Mouse (Mus musculus) neural tube, embryonic 15.5 days (tissue): ENCODE measurements around the gene Gm26558. TPM values are rescaled to one million over a fixed set of nuclear protein-coding genes. Genes with fewer than 3 reads are reported as not detected.

ENCODE experiments used
- ATAC-seq: fragments of 200-750 bp; cut with Nextera tagmentation; 2 replicates; pipeline ENCODE4 v1.8.0; 2017; ENCODE audit warnings: mild to moderate bottlenecking, moderate TSS enrichment, moderate library complexity; ENCODE audit not compliant: low FRiP score
- H3K27ac ChIP-seq: fragments of 300-500 bp; sonication (generic); replicated peaks from 2 replicates; pipeline ENCODE4 v1.5.1; 2015; ENCODE audit warnings: mild to moderate bottlenecking, inconsistent platforms
- H3K27me3 ChIP-seq: fragments of 300-500 bp; sonication (generic); replicated peaks from 2 replicates; pipeline ENCODE4 v1.6.1; 2015; ENCODE audit warnings: inconsistent platforms
- H3K36me3 ChIP-seq: fragments of 300-500 bp; sonication (generic); 2 replicates; pipeline ENCODE4 v1.6.1; 2015; ENCODE audit warnings: inconsistent platforms
- H3K4me1 ChIP-seq: fragments of 300-500 bp; sonication (generic); 2 replicates; pipeline ENCODE4 v1.6.1; 2015; ENCODE audit warnings: inconsistent platforms
- H3K4me2 ChIP-seq: fragments of 300-500 bp; sonication (generic); 2 replicates; pipeline ENCODE4 v1.6.1; 2015; ENCODE audit warnings: inconsistent platforms, mild to moderate bottlenecking, moderate library complexity
- H3K4me3 ChIP-seq: fragments of 300-500 bp; sonication (generic); replicated peaks from 2 replicates; pipeline ENCODE4 v1.5.1; 2015; ENCODE audit warnings: mild to moderate bottlenecking, inconsistent platforms
- H3K9ac ChIP-seq: fragments of 300-500 bp; sonication (generic); replicated peaks from 2 replicates; pipeline ENCODE4 v1.6.1; 2015; ENCODE audit warnings: mild to moderate bottlenecking, inconsistent platforms
- H3K9me3 ChIP-seq: fragments of 300-500 bp; sonication (generic); replicated peaks from 2 replicates; pipeline ENCODE4 v1.6.1; 2016; ENCODE audit warnings: inconsistent platforms
- WGBS: fragments of 180-500 bp; shearing (Covaris S2); methylation state at CpG from one replicate; pipeline ENCODE4 v1.1.7; 2015; ENCODE audit warnings: mixed read lengths; 5-methylcytosine and 5-hydroxymethylcytosine counted together
- polyA plus RNA-seq: library from polyadenylated mRNA; unstranded; fragments of >200 nt; fragmentation: Nextera tagmentation; extraction: Ambion mirVana; gene quantifications from 2 replicates; pipeline ENCODE4 v1.2.1, GENCODE M21; 2015

Gm26558 gene
- polyA plus RNA-seq, 1 experiment from 2014 or later: 4.5 TPM

DNA sequence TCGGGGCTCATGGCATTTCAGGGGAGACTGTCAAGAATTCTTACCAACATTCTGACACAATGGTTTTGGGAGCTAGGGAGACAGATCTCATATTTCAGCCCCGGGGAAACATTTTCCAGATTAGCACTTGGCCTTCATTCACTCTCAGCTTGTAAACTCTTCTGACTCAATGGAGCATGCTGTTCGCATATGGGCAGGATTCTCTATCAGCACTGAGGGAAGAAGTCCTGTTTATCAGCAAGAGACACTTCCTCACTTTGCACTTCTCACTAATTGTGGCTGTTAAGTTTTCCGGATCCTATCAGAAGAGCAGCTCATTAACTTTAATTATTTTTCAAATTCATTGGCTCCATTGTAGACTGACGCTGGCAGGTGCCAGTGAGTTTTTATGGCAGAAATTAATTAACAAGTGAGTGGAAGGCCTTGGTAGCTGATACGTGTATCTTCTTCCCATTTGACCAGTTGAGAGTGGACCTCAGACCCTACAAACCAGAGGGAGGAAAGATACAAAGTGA lies 16.6 kb downstream of the Gm26558 start:
- peaks cover 22% of the 10 kb centered on the region for H3K4me1 ChIP-seq
- no peaks in the 10 kb centered on the region for H3K9me3 ChIP-seq
- WGBS: 49% methylated on average over 6 of the region's 6 CpGs
- H3K4me2 ChIP-seq: no peak overlapping the region
- ATAC-seq: peak; percentile 70
- no peaks in the 10 kb centered on the region for H3K27me3 ChIP-seq
- H3K9ac ChIP-seq: no peak overlapping the region
- no peak overlapping the region; the same call in 1 of the 2 replicates for H3K27ac ChIP-seq
- H3K4me3 ChIP-seq: no peak overlapping the region
- H3K36me3 ChIP-seq: no peaks in the 10 kb centered on the region

DNA sequence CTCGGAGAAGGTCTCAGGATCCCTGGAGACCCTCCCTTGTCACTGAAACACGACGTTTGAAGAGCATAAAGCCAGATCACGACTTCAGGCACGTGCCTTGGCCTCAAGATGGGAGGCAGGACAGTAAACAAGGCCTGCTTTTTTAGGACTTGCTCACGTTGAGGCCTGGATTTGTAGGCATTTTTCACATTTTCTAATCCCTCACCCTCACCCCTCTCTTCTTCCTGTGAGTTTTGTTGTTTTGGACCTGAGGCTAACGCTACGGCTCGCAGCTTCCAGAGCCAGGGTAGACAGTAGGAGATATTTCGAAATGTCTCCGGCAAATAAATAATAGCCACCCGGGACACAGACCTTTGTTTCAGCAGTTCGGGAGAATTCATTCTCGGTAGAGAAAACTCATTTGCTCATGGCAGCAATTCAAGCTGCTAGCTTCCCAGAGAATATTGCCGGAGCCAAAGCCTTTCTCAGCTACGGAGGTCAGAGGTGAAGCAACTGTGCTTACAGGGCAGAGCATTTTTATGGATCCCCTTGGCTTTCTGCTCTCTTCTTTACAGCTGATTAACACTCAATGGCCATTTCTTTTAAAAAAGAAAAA lies 18.8 kb downstream of the Gm26558 start:
- no peaks in the 10 kb centered on the region for H3K36me3 ChIP-seq
- H3K27ac ChIP-seq: peak overlapping the region; percentile 60
- H3K4me2 ChIP-seq: 0 out of 2 replicates have a peak overlapping the region, but pooled peaks have one; percentile 13
- no peaks in the 10 kb centered on the region for H3K9me3 ChIP-seq
- 17% methylated on average over 16 of the region's 16 CpGs for WGBS
- H3K27me3 ChIP-seq: no peaks in the 10 kb centered on the region
- no peak overlapping the region for H3K9ac ChIP-seq
- no peak overlapping the region for H3K4me3 ChIP-seq
- peak; percentile 33; the same call in 1 of the 2 replicates for ATAC-seq
- H3K4me1 ChIP-seq: peaks cover 22% of the 10 kb centered on the region

DNA sequence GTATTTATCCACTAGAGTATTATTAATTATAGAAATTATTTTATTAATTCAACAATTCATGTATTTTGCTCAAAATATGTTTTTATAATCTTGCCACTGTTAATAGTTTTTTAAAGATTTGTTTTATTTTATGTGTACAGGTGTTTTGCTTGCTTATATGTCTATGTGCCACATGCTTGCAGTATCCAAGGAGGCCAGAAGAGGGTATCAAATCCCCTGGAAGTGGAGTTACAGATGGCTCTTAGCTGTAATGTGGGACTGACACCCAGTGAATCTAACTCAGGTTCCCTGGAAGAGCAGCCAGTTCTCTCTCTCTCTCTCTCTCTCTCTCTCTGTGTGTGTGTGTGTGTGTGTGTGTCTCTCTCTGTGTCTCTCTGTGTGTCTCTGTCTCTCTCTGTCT lies 20.9 kb downstream of the Gm26558 start:
- no peak overlapping the region for H3K4me3 ChIP-seq

DNA sequence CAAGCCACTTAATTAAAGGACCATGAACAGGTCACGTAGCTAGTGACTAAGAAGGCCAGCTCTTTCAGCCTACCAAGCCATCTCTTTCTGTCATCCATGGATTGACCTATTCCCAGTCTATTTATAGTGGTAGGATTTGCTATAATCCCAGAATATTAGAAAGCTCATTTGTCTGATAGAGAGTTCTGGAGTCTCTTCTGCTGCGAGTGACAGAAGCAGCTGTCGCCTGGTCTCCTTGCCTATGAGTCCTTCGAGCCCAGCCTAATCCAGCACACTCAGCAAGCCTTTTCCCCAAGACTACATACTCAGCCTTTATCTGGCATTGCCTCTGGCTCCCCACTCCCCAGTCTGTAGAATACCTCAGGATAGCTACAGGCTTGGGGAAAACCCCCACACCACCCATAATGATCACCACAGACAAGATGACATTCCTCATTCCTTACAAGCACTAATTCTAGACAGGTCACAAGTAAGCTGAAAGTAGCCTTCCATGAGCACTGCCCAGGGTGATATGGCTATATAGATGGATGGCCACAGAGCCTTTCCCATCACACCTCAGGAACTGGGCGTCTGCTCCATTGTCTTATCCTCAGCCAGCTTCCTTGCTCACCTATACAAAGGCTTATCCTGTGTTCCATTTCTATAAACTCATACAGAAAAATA lies 27.7 kb downstream of the Gm26558 start:
- no peaks in the 10 kb centered on the region for H3K36me3 ChIP-seq
- 88% methylated on average over 5 of the region's 5 CpGs for WGBS
- H3K4me2 ChIP-seq: no peak overlapping the region

More for the DNA sequence above, 20.9 kb downstream of the Gm26558 start:
- Histone ChIP-seq H3K27ac (no peak overlapping the region), H3K27me3 (no peaks in the 10 kb centered on the region), H3K9me3 (no peaks in the 10 kb centered on the region), H3K4me1 (peaks cover 22% of the 10 kb centered on the region), H3K36me3 (no peaks in the 10 kb centered on the region), H3K4me2 (no peak overlapping the region), H3K9ac (no peak overlapping the region)
- no peak for ATAC-seq

DNA sequence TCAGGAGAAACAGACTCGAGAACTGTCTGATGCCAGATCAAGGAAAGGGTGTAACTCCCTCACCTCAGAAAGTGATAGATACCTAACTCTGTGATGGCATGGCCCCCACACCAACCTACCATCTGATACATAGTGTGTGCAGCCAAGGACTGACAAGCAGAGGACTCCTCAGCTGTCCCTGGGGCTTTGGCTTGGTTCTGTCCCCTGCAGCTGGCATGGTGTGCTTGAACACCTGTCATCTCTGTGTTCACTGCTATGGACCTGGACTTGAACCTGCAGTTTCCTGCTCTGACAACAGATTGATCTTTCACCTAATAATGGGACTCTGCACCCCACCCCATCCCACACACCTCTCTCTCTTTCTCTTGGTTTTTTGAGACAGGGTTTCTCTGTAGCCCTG lies 29.5 kb downstream of the Gm26558 start:
- 86% methylated on average over 1 of the region's 1 CpGs for WGBS
- no peak overlapping the region for H3K27ac ChIP-seq
- H3K9ac ChIP-seq: no peak overlapping the region
- peaks cover 22% of the 10 kb centered on the region for H3K4me1 ChIP-seq
- no peaks in the 10 kb centered on the region for H3K9me3 ChIP-seq
- H3K36me3 ChIP-seq: no peaks in the 10 kb centered on the region
- H3K4me2 ChIP-seq: no peak overlapping the region
- no peak for ATAC-seq
- peaks cover 3% of the 10 kb centered on the region; the same call in 1 of the 2 replicates for H3K27me3 ChIP-seq
- no peak overlapping the region for H3K4me3 ChIP-seq

More for the DNA sequence above, 27.7 kb downstream of the Gm26558 start:
- no peak overlapping the region for H3K4me3 ChIP-seq
- no peak overlapping the region for H3K27ac ChIP-seq
- ATAC-seq: no peak
- H3K9ac ChIP-seq: no peak overlapping the region
- H3K9me3 ChIP-seq: no peaks in the 10 kb centered on the region
- H3K27me3 ChIP-seq: peaks cover 3% of the 10 kb centered on the region; the same call in 1 of the 2 replicates
- peaks cover 14% of the 10 kb centered on the region for H3K4me1 ChIP-seq

DNA sequence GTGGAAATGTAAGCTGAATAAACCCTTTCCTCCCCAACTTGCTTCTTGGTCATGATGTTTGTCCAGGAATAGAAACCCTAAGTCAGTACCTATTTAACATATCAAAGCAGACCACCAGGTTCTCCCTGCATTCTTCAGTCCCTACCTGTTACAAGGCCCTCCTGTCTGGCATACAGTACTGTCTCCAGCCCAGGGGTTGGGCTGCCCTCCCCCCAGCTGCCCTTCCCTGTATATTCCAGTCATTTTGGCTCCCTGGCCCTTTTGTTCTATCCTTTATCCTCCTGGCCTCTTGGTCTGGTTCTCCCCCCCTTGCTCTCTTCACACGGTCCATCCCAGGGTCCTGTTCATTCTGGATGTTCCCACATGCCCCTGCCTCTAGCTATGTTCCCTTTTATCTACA lies 30.6 kb downstream of the Gm26558 start:
- H3K4me2 ChIP-seq: no peak overlapping the region
- H3K4me3 ChIP-seq: no peak overlapping the region
- no peaks in the 10 kb centered on the region for H3K36me3 ChIP-seq
- H3K27me3 ChIP-seq: peaks cover 3% of the 10 kb centered on the region; the same call in 1 of the 2 replicates
- H3K4me1 ChIP-seq: peaks cover 22% of the 10 kb centered on the region
- WGBS: 72% methylated on average over 1 of the region's 1 CpGs
- no peaks in the 10 kb centered on the region for H3K9me3 ChIP-seq
- H3K9ac ChIP-seq: no peak overlapping the region
- no peak for ATAC-seq
- H3K27ac ChIP-seq: no peak overlapping the region

DNA sequence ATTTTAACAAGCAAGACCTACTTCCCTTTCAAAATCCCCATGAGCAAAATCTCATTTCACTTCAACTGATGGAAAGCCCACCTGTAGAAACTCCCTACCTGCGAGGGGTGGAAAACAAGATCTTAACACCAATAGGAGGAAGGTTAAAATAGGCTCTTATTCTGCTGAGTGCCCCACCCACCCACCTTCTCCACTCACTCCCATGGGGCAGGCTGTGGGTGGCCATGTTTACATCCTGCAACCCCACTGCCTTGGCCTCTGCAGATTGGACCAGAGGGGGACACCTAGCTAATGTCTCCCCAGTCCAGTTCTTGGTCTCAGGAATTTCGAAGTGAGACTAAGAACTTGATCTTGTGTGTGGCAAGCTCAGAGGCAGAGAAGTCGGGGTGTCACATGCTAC lies 32.0 kb downstream of the Gm26558 start:
- H3K4me3 ChIP-seq: peak overlapping the region; percentile 22; the same call in 1 of the 2 replicates
- WGBS: 56% methylated on average over 3 of the region's 3 CpGs
- H3K36me3 ChIP-seq: no peaks in the 10 kb centered on the region

DNA sequence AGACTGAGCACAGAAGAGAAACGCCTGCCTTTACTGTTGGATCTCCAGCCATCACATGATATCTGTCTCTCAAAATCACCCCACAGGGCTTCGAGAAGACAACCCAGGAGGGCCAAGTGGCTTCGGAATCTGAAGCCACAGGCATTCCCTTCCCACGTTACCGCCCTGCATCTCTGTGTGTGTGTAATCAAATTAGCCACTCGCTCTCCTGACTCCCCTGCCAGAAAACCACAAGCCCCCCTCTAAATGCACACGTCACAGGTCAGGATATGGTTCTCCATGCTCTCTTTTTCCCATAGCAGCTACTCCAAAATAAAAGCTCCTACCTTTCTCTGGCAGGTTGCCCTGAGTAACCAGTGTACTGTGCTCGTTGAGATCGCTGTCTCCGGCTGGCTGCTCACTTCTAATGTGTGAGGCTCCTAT lies 32.6 kb downstream of the Gm26558 start:
- H3K9me3 ChIP-seq: no peaks in the 10 kb centered on the region
- peak overlapping the region; percentile 55 for H3K4me2 ChIP-seq
- peak overlapping the region; percentile 75 for H3K27ac ChIP-seq
- WGBS: 12% methylated on average over 10 of the region's 10 CpGs
- peaks cover 22% of the 10 kb centered on the region for H3K4me1 ChIP-seq
- ATAC-seq: peak; percentile 88
- peaks cover 3% of the 10 kb centered on the region; the same call in 1 of the 2 replicates for H3K27me3 ChIP-seq
- H3K9ac ChIP-seq: 0 out of 2 replicates have a peak overlapping the region, but pooled peaks have one; percentile 23
- H3K4me3 ChIP-seq: peak overlapping the region; percentile 22
- H3K36me3 ChIP-seq: no peaks in the 10 kb centered on the region

More for the DNA sequence above, 32.0 kb downstream of the Gm26558 start:
- 0 out of 2 replicates have a peak, but pooled peaks have one; percentile 7 for ATAC-seq
- Histone ChIP-seq H3K9me3 (no peaks in the 10 kb centered on the region), H3K27me3 (peaks cover 3% of the 10 kb centered on the region; the same call in 1 of the 2 replicates), H3K4me2 (peak overlapping the region; percentile 55), H3K4me1 (peaks cover 22% of the 10 kb centered on the region), H3K9ac (no peak overlapping the region), H3K27ac (peak overlapping the region; percentile 54; the same call in 1 of the 2 replicates)

DNA sequence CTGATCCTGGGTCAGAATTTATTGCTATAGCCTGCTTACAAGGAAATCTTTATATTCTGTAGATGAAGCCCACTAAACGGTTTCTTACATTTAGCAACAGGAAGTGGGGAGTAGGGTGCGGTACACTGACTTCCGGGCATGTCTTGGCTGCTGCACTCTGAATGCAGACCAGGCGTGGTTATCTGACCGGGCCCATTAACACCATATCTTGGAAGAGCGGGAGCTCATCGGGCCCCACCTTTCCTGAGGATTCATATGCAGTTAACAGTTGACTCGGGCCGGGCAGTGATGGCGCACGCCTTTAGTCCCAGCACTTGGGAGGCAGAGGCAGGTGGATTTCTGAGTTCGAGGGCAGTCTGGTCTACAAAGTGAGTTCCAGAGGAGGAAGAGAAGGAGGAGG lies 33.5 kb downstream of the Gm26558 start:
- 91% methylated on average over 12 of the region's 12 CpGs for WGBS
- ATAC-seq: no peak
- Histone ChIP-seq H3K9ac (no peak overlapping the region), H3K27me3 (peaks cover 3% of the 10 kb centered on the region; the same call in 1 of the 2 replicates), H3K9me3 (no peaks in the 10 kb centered on the region), H3K4me1 (peaks cover 22% of the 10 kb centered on the region), H3K4me2 (no peak overlapping the region), H3K36me3 (no peaks in the 10 kb centered on the region), H3K4me3 (no peak overlapping the region), H3K27ac (no peak overlapping the region)

DNA sequence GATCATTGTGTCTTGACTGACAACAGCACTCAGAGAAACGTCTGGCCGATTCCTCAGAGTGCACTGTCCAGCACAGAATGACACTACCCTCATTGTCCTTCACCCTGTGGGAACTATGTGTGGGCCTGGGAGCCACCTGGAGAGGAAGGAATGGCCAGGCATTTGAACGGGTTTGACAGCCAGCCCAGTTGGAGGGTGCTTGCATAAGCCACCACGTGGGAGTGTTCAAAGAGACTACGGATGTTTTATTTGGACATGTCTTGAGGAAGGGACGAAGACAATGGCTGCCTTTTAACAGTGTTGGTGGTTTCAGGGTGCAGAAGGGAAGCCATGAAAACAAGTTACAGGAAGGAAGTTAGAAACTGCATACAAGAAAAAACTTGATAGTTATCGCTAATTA lies 36.1 kb downstream of the Gm26558 start:
- Histone ChIP-seq H3K9ac (no peak overlapping the region), H3K36me3 (no peaks in the 10 kb centered on the region), H3K27ac (no peak overlapping the region), H3K27me3 (peaks cover 3% of the 10 kb centered on the region; the same call in 1 of the 2 replicates), H3K4me3 (no peak overlapping the region), H3K4me2 (no peak overlapping the region), H3K4me1 (peaks cover 22% of the 10 kb centered on the region), H3K9me3 (no peaks in the 10 kb centered on the region)
- 64% methylated on average over 7 of the region's 7 CpGs for WGBS
- ATAC-seq: no peak

DNA sequence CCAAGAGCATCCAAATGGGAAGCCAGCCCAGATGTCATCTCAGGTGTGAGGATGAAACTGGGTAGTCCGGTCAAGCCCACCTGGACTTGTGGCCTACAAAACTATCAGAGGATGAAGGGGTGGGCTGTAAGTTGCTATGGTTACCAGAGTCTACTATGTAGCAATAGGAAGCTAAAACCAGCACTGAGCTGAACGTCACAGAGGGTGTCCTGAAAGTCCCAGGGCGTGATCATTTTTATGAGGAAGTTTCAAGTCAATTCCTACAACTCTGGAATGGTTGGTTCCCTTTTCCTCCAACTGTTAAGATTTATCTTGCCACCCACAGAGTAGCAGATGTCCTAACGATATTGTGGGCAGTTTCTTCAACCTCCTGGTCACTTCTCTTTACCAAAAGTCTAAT lies 39.7 kb downstream of the Gm26558 start:
- no peaks in the 10 kb centered on the region for H3K9me3 ChIP-seq
- WGBS: 67% methylated on average over 4 of the region's 4 CpGs
- no peak overlapping the region for H3K4me2 ChIP-seq
- H3K27ac ChIP-seq: no peak overlapping the region
- H3K9ac ChIP-seq: no peak overlapping the region
- H3K36me3 ChIP-seq: no peaks in the 10 kb centered on the region
- ATAC-seq: no peak
- no peaks in the 10 kb centered on the region for H3K4me1 ChIP-seq
- no peak overlapping the region for H3K4me3 ChIP-seq
- no peaks in the 10 kb centered on the region; the same call in 1 of the 2 replicates for H3K27me3 ChIP-seq

DNA sequence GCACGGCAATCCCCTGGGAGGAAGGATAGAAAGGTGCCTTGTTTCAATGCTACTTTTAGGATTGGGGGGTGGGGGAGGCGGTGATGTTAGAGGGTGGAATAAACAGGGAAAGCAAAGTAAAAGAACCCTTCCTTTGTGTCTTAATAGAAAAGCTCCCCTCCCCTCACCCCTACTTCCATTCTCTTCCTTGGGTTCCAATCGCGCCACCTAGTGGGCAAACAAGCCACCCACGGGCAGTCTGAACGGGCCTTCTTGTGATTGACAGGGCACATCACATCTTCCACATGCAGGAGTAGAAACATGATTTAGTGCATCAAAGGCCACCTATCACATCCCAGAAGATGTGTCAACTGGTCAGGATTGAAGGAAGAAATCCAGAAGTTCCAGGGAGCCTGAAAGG lies 41.7 kb downstream of the Gm26558 start:
- 22% methylated on average over 6 of the region's 6 CpGs for WGBS
- ATAC-seq: no peak
- Histone ChIP-seq H3K36me3 (no peaks in the 10 kb centered on the region), H3K27me3 (no peaks in the 10 kb centered on the region; the same call in 1 of the 2 replicates), H3K4me2 (no peak overlapping the region), H3K9me3 (no peaks in the 10 kb centered on the region), H3K4me1 (no peaks in the 10 kb centered on the region), H3K4me3 (no peak overlapping the region), H3K9ac (no peak overlapping the region), H3K27ac (no peak overlapping the region)
